Mouse (Mus musculus): ENCODE results near the gene Fggy. TPM values are rescaled to one million over a fixed set of nuclear protein-coding genes. Genes with fewer than 3 reads are reported as not detected.

Fggy gene
- total and polyA plus RNA-seq, 2 experiments: 99.5 to 189 TPM

DNA sequence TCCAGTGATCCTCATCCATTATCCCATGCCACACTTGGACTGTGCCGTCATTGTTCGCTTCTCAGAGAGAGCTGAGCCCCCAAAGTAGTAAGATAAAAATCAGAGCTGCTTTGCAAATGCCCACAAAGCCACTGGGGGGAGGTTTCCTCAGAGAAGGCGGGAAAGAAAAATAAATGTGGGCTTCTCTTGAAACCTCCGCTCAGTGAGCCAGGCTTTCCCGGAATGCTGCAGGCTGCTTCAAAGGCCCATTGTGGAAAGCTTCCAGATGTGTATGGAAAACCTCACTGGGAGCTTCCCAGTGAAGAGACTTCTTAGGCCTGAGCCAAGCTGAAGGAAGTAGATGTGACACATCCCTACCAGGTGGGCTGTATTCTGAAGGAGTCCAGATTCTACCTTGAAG is 339.3 kb downstream of the Fggy start:
- TF ChIP-seq CTCF (IDR thresholded peaks at IDR 0.05; ENCODE audit: low read depth, low read length) (no peak), POLR2A (IDR thresholded peaks at IDR 0.05; ENCODE audit: extremely low read depth, insufficient read depth, low read length) (no peak)
- no peak overlapping the region for H3K27ac ChIP-seq (replicated peaks; ENCODE audit: insufficient read depth, low read depth, low read length)
- WGBS: 84% methylated on average over 5 of the region's 5 CpGs
- peaks cover 5% of the 10 kb centered on the region for H3K36me3 ChIP-seq (ENCODE audit: control insufficient read depth, insufficient read depth, low read length)
- no peak overlapping the region for H3K4me3 ChIP-seq (ENCODE audit: insufficient read depth, low read depth, low read length)
- H3K9ac ChIP-seq (ENCODE audit: low read depth, low read length): no peak overlapping the region
- no peaks in the 10 kb centered on the region for H3K27me3 ChIP-seq (ENCODE audit: control insufficient read depth, insufficient read depth, low read length)
- H3K79me2 ChIP-seq (ENCODE audit: control insufficient read depth, insufficient read depth, low read length): no peaks in the 10 kb centered on the region
- H3K4me1 ChIP-seq (ENCODE audit: control insufficient read depth, insufficient read depth, low read length): no peaks in the 10 kb centered on the region
- DNase-seq (ENCODE audit: extremely low read depth, low read depth, low spot score): no peak

DNA sequence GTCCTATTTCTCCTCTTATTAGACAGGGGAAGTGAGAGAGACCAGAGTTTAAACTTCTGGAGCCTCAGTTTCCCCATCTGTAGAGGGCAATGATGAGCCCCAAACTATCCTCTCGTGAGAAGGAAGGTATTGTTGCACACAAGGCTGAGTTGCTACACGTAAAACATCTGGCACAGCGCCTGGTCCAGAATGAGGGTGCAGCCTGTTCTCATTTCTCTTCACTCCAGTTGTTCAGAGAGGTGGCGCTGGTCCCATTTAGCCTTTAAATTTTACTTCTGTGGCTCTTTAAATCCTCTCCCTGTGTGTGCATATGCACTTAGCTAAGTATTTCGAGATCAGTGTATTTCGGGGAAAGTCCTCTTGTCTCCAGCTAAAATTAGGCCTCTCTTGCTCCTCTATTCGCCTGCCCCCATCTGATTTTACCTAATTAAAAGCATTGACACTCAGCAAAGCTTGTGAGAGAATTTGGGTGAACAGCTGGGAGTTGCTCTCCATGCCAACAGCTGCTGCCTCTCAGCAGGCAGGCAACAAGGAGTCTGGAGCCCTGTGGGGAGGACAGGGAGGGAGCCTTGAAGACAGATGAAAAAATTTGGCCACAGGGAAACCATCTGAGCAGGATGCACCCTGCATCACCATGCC is 340.0 kb downstream of the Fggy start:
- 88% methylated on average over 7 of the region's 7 CpGs for WGBS
- Histone ChIP-seq H3K27me3 (ENCODE audit: control insufficient read depth, insufficient read depth, low read length) (no peaks in the 10 kb centered on the region), H3K9ac (ENCODE audit: low read depth, low read length) (no peak overlapping the region), H3K4me3 (ENCODE audit: insufficient read depth, low read depth, low read length) (no peak overlapping the region), H3K79me2 (ENCODE audit: control insufficient read depth, insufficient read depth, low read length) (no peaks in the 10 kb centered on the region), H3K27ac (replicated peaks; ENCODE audit: insufficient read depth, low read depth, low read length) (no peak overlapping the region), H3K4me1 (ENCODE audit: control insufficient read depth, insufficient read depth, low read length) (no peaks in the 10 kb centered on the region), H3K36me3 (ENCODE audit: control insufficient read depth, insufficient read depth, low read length) (peaks cover 3% of the 10 kb centered on the region; the same call in 1 of the 2 replicates)
- TF ChIP-seq CTCF (IDR thresholded peaks at IDR 0.05; ENCODE audit: low read depth, low read length) (no peak), POLR2A (IDR thresholded peaks at IDR 0.05; ENCODE audit: extremely low read depth, insufficient read depth, low read length) (no peak)
- no peak for DNase-seq (ENCODE audit: extremely low read depth, low read depth, low spot score)

DNA sequence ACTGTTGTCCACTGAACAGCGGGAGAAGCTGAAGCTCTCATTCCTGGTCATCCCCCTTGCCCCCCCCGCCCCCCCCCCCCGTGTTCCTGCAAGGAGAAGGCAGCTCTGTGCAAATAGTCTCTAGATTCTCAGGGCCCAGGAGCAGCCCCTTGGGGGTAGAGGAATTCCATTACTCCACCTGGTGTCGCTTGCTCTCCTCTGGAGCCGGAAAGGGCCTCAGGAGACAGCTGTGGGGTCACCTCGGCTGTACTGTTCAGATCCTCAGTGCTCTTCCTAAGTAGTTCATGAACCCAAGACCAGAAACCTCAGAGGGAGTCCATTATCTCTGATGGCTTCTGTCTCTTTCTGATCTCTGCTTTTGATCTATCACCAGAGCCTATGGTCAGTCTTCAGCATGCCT is 341.4 kb downstream of the Fggy start:
- DNase-seq (ENCODE audit: extremely low read depth, low read depth, low spot score): no peak
- Histone ChIP-seq H3K36me3 (ENCODE audit: control insufficient read depth, insufficient read depth, low read length) (peaks cover 3% of the 10 kb centered on the region), H3K79me2 (ENCODE audit: control insufficient read depth, insufficient read depth, low read length) (no peaks in the 10 kb centered on the region), H3K9ac (ENCODE audit: low read depth, low read length) (no peak overlapping the region), H3K27me3 (ENCODE audit: control insufficient read depth, insufficient read depth, low read length) (no peaks in the 10 kb centered on the region), H3K4me1 (ENCODE audit: control insufficient read depth, insufficient read depth, low read length) (no peaks in the 10 kb centered on the region), H3K4me3 (ENCODE audit: insufficient read depth, low read depth, low read length) (no peak overlapping the region), H3K27ac (replicated peaks; ENCODE audit: insufficient read depth, low read depth, low read length) (no peak overlapping the region)
- TF ChIP-seq CTCF (IDR thresholded peaks at IDR 0.05; ENCODE audit: low read depth, low read length) (no peak), POLR2A (IDR thresholded peaks at IDR 0.05; ENCODE audit: extremely low read depth, insufficient read depth, low read length) (no peak)
- WGBS: 79% methylated on average over 6 of the region's 6 CpGs

DNA sequence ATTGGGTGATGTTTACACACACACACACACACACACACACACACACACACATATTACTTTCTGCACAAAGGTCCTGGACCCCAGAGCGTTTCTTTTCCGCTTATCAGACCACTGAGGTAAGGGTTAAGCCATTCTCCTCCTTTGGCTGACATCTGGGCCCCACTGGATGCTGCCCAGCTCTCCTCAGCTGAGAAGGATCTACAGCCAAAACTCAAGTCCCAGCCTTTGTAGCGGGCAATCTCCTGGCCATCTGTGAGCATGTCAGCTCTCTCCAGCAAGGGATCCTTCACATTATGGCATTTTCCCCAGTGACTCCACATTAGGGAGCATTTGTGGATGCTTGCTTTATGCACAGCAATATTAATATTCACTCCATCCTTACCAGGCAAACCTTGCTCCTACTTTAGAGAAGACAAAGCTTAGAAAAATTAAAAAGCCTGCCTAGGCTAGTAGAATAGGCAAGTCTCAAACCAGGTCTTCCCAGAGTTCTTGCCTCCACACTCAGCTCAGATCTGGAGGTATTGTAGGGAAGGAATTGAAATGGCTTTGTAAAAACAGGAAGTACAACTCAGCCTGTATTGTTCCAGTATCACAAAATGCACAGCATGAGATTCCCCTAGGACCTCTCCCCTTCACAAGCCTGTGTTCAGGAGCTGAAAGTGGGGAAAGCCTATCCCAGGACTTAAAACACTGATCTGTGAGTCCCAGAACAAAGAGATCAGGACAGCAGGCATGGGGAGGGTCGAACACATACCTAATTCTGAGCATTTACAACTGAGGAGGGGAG is 342.8 kb downstream of the Fggy start:
- Histone ChIP-seq H3K27me3 (ENCODE audit: control insufficient read depth, insufficient read depth, low read length) (no peaks in the 10 kb centered on the region), H3K9ac (ENCODE audit: low read depth, low read length) (no peak overlapping the region), H3K4me3 (ENCODE audit: insufficient read depth, low read depth, low read length) (no peak overlapping the region), H3K79me2 (ENCODE audit: control insufficient read depth, insufficient read depth, low read length) (no peaks in the 10 kb centered on the region), H3K27ac (replicated peaks; ENCODE audit: insufficient read depth, low read depth, low read length) (no peak overlapping the region), H3K36me3 (ENCODE audit: control insufficient read depth, insufficient read depth, low read length) (peaks cover 3% of the 10 kb centered on the region), H3K4me1 (ENCODE audit: control insufficient read depth, insufficient read depth, low read length) (no peaks in the 10 kb centered on the region)
- no peak for DNase-seq (ENCODE audit: extremely low read depth, low read depth, low spot score)
- TF ChIP-seq CTCF (IDR thresholded peaks at IDR 0.05; ENCODE audit: low read depth, low read length): no peak
- no peak for TF ChIP-seq POLR2A (IDR thresholded peaks at IDR 0.05; ENCODE audit: extremely low read depth, insufficient read depth, low read length)
- WGBS: 80% methylated on average over 4 of the region's 4 CpGs

DNA sequence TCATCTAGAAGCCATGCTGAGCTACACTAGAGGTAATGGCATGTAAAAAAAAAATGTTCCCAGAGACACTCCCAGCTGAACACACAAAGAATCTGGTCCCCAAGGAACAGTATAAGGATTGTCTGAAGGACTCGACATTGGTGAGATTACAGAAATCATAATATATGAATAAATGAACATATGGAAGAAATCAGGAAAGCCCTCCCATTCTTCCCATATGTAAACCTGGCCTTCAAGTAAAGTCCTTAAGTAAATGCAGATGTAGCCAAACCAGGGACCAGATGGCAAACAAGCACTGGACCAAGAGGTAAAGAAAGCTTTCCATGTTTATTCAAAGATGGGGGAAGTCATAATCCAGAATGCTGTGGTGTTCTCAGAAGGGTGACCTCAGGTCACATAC is 343.5 kb downstream of the Fggy start:
- 91% methylated on average over 1 of the region's 1 CpGs for WGBS
- Histone ChIP-seq H3K27ac (replicated peaks; ENCODE audit: insufficient read depth, low read depth, low read length) (no peak overlapping the region), H3K9ac (ENCODE audit: low read depth, low read length) (no peak overlapping the region), H3K4me3 (ENCODE audit: insufficient read depth, low read depth, low read length) (no peak overlapping the region), H3K4me1 (ENCODE audit: control insufficient read depth, insufficient read depth, low read length) (no peaks in the 10 kb centered on the region), H3K36me3 (ENCODE audit: control insufficient read depth, insufficient read depth, low read length) (peaks cover 3% of the 10 kb centered on the region), H3K27me3 (ENCODE audit: control insufficient read depth, insufficient read depth, low read length) (no peaks in the 10 kb centered on the region), H3K79me2 (ENCODE audit: control insufficient read depth, insufficient read depth, low read length) (no peaks in the 10 kb centered on the region)
- no peak for DNase-seq (ENCODE audit: extremely low read depth, low read depth, low spot score)
- no peak for TF ChIP-seq CTCF (IDR thresholded peaks at IDR 0.05; ENCODE audit: low read depth, low read length)
- TF ChIP-seq POLR2A (IDR thresholded peaks at IDR 0.05; ENCODE audit: extremely low read depth, insufficient read depth, low read length): no peak

DNA sequence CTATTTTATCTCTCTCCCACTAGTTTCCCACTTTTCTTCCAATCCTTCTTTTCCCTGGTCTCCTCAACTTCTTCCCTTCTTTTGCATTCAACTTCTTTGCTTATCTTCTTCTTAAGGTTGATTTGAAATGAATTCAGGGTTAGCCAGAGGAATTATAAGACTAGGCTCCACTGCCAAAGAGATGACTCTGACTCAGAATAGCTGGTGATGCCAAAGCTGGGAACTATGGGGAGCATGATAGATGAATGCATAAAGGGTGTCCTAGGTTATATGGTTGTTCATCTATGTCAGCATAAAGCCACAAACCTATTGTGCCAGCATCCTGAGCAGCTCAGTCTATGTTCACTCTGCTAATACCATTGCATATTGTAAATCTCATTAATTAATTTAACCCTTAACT is 348.8 kb downstream of the Fggy start:
- no peaks in the 10 kb centered on the region; the same call in 1 of the 2 replicates for H3K4me1 ChIP-seq (ENCODE audit: control insufficient read depth, insufficient read depth, low read length)
- no peak overlapping the region for H3K4me3 ChIP-seq (ENCODE audit: insufficient read depth, low read depth, low read length)
- peaks cover 2% of the 10 kb centered on the region for H3K36me3 ChIP-seq (ENCODE audit: control insufficient read depth, insufficient read depth, low read length)
- H3K79me2 ChIP-seq (ENCODE audit: control insufficient read depth, insufficient read depth, low read length): no peaks in the 10 kb centered on the region
- no peak for TF ChIP-seq CTCF (IDR thresholded peaks at IDR 0.05; ENCODE audit: low read depth, low read length)
- no peak for TF ChIP-seq POLR2A (IDR thresholded peaks at IDR 0.05; ENCODE audit: extremely low read depth, insufficient read depth, low read length)
- no peaks in the 10 kb centered on the region for H3K27me3 ChIP-seq (ENCODE audit: control insufficient read depth, insufficient read depth, low read length)
- H3K9ac ChIP-seq (ENCODE audit: low read depth, low read length): no peak overlapping the region
- H3K27ac ChIP-seq (replicated peaks; ENCODE audit: insufficient read depth, low read depth, low read length): no peak overlapping the region
- no peak for DNase-seq (ENCODE audit: extremely low read depth, low read depth, low spot score)
